Mouse (Mus musculus) adipocyte (in vitro differentiated cells): Measurements from ENCODE around the gene Tnfsf15.
A peak's percentile ranks its signal among the peaks of the same experiment; 100 is the strongest.

Experiments
- DNase-seq: peaks from one replicate; pipeline ENCODE4 v3.0.0-alpha.2; 2016; ENCODE audit warnings: low spot score

The Tnfsf15 gene

DNA sequence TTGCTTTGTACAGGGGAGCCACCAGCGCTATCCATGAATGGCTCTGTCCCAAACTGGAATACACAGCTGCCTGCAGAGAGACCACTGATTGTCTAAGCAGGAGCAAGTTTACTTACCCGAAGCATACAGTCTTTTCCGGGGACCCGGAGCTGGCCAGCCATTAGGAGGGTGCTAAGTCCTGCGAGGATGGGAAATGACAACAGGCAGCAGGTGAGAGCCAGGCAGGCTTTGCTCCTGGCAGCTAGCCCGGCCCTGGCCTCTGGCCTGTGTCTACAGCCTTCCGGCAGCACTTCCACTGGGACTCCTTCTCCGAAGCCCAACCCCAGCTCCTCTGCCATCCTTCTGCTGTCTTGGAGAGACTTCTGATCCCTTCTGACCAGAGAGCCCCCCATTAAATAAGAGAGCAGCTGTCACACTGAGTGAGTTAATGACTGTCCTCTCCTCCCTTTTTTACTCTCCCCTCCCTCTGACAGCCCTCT, at the start of gene Tnfsf15:
TSS of gene Tnfsf15 (minus strand) at position 421 of the 479 bp plus-strand sequence.
- DNase-seq: no peak

DNA sequence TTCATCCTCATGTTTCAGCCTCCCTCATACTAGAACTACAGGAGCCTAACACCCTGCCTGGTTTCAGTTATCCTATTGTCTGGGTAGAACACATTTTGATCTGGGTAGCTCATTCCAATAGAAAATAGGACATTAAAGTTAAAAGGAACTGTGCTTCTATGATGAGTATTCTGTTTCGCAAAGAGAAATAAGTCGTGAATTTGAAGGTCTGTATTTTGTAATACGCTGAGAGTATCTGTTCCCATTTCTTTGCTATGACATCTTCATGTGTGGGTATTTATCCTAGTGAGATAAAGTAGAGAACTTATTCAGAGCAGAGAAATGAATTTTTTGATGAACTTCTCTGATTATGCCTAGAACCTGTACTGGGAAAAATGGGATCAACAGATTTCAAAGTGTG, 47.4 kb upstream of the Tnfsf15 start:
- no peak for DNase-seq

DNA sequence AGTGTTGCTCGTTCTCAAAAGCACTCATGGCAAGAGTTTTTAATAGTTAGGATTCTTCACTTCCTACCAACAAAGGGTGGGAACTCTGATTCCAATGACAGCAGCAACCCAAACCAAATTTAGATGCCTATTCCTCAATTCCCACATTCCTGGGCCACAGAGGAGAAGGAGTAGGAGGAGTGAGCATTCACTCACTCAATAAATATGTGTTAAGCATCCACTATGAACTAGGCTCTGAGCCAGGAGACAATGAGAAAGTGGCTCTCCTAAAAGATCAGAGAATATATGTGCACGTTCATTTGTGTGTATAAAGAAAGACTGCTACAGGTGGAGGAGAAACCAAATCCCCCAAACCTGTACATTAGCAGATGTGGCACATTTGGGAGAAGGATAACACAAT, 40.6 kb upstream of the Tnfsf15 start:
- DNase-seq: no peak

DNA sequence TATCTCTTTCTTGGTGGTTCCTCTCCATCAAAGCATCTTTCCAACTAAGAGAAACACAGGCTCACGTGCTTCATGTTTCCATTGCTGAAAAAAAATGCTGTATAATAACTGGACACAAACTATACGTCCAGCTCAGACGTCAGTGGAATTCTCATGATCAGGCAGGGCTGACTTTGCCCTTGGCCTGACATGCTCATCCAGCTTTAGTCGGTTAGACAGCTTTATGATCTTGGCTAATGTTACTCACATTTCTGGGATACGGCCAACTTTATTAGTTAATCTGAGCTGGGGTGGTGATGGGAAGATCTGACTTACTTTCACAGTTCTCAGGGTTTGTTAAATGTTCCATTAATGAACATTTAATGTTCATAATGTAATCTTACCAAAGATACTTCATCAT, 38.9 kb upstream of the Tnfsf15 start:
- DNase-seq: no peak

DNA sequence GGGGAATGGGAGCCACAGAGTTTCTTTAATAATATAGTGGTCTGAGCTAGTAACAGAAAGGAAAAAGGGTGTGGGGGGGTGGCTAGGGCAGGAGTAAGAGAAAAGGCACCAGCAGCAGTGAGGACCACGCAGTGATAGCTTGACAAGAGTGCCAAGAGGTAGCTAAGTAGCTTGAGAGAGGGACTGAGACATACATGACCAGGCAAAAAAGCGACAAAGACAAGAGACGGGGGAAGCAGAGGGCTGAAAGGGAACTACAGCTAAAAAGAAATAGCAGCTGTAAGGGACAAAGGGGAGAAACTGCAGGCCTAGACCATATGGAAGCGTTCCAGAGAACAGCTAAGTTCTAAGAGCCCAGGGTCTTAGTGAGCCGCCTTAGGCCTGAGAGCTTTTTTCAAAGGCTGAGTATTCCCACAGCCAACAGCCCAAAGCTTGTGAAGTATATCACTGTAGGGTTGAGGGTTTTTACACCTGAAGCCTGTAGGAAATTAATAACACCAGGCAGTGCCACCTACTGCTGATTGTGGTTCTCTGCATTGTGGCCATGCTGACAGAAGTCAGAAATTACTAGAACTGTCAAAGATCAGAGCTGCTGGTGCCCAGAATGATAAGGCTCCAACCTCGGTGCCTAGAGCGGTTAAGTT, 38.2 kb upstream of the Tnfsf15 start:
- DNase-seq: peak; percentile 19

DNA sequence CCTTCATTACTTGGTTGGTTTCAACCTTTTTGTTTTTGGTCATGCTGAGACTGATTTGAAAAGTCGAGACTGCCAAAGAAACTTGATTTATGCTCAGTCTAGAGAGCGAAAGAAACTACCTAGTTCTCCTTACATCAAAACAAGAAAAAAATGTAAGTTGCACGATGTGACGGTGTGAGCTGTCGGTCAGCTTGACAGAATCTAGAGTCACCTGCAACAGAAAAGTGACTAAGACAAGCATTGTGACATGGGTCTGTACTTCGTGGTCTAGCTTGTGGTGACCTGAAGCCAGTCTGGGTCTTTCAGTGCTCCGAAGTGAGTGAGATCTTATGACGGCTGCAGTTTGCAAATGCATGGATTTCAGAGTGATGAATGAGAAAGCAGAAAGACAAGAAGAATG, 32.3 kb upstream of the Tnfsf15 start:
- DNase-seq: no peak

DNA sequence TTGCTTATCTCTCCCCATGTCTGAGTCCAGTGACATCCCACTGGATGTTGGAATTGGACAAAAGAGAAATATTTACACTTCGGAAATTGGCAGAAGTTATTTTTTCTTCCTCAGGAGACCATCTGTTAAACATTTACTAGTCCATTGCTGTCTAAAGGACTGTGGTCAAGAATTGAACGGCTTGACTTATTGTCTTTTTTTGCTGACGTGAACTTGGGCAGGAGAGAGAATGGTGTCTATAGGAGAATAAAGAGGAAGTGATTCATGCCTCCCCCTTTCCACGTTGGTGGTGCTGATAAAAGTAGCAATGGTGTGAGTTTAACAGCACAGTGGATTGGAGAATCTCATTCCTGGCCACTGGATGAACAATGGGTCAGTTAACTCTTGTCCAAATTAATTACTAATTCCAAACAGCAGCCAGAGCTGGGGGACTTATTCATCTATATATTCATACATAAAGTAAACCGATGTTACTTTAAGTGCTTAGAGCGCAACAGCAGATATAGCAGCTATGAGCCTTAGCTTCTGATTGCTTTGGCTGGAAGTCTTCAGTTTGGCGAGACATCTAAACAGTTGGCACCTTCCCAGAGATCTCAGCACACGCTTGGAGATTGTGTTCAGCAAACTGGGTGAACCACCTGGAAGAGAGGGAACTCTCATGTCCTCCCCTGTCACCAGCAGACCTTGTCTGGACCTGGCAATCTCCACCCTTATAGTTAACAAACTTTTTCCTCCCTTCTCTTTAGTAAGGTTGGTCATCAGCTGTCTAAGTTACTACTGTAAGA, 28.6 kb upstream of the Tnfsf15 start:
- no peak for DNase-seq

DNA sequence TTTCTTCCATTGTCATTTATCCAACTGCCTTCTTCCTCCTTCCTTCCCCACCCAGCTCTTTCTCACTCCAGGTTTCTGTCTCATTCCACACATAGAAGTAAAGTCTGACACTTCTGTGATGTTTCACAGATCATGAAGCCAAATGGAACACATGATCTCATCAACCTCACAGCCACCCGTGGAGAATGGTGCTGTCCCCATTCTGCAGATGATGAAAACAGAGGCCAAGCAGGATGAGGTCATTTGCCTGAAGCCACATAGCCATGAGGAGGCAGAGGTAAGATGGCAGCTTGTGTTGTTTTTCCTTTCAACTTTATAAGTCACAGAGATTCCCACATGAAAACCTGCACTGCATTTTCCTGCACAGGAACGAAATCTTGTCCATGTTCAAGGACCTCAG, 27.6 kb upstream of the Tnfsf15 start:
- DNase-seq: no peak

DNA sequence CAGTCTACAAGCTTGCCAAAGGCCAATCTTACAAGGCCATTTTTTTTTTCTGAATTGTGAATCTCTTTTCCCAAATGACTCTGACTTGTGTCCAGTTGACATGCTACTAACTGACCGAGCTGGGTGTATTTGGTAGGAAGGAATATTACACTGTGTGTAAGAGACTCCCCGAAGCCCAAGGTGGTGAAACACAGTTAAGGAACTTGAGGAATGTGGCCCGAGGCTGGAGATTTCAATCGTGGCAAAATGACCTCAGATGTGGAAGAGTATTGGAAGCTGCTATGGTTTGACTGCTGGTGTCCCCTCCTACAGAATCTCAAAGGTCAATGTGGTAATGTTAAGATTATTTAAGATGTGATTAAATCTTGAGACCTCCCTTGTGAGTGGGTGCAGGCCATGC, 26.4 kb upstream of the Tnfsf15 start:
- no peak for DNase-seq

DNA sequence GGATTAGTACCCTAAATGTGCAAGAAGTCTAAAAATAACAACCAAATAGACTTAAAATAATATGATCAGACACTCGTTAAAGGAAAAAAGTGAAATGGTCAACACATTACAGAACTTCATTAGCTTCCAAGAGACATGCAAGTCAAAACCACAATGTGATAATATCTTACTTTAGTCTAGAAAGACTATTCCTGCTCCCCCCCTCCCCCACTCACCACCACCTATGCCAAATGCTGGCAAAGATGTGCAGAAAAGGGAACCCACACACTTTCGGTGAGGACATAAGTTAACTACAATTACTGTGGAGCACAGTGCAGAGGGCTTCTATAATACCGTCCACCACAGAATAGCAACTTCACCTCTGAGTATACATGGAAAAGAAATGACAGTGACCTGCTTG, 24.2 kb upstream of the Tnfsf15 start:
- no peak for DNase-seq

DNA sequence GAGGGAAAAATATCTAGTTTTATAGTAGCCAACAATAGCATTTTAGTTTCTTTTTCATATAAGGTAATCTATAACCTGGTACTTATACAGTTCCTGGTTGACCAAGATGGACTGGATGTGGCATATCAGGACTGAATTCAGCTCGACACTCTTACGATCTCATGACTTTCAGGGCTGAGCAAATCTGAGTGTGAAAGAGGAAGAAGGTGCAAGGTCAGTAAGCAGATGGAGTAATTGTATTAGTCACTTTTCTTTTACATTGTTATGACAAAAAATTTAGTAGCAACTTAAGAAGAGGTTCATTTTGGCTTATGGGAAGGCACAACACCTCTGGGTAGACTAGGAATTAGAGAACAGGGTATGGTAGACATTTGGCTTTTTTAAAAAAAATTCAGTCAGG, 20.1 kb upstream of the Tnfsf15 start:
- DNase-seq: no peak

DNA sequence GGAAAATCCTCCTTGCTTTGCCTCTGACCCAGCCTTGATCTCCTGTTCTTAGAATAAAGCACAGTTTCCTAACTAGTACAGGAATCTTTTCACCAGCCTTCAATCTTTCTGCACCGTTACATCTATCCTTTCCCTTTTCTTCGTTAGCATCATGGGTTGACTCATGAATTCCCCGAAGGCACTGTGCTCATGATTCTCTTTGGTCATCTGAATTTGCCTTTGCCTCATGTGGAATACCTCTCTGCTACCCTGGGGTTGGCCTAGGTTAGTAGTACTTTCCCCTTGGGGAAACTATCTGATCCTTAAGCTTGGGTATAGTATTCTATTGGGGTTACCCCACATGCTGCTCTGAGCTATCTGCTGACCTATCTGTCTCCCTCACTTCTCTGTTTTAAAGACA, 15.0 kb upstream of the Tnfsf15 start:
- no peak for DNase-seq

DNA sequence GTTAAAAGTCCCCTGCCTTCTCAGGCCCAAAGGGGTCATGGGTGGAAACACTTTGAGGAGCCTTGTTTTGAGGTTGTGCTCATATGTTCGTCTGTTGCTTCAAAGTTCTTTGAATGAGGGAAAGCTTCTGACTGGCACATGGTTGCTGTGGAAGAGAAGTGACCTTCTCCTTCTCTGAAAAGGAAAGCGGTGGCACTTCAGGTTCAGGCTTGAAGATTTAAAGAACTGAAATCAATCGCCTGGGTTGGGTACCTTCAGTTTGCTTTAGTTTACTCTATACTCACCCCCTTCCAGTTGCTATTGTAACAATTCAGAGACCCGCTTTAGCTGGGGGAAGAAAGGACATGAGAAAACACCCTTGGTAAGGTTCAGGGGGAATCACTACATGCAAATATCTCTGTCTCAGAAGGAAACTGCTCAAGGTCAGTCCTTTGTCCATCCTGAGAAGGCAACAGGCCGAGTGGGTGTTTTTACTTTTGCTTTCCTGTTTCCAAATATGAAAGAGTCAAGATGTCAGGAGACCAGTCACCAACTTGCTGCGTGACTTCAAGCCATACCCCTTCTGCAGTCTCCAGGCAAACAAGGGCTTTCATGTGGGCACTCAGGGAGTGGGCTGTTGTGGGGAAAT, 12.7 kb upstream of the Tnfsf15 start:
- no peak for DNase-seq

DNA sequence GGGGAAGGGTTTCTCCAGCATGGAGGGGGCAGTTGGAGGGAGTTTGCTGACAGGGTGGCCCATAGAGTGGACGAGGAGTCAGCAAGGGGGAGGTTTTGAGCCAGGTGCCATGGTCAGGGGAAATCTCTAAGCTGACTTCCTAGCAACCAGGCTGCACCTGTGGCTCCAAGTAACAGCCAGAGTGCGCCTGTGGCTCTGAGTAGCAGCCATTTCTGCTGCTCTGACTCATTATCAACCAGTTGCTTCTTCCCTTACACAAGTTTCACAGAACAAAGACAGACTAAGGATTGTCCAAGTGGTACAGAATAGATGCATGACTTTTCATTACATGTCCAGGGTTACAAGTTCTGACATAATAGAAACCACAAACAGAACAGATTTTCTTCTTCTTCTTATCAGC, 11.2 kb upstream of the Tnfsf15 start:
- no peak for DNase-seq

DNA sequence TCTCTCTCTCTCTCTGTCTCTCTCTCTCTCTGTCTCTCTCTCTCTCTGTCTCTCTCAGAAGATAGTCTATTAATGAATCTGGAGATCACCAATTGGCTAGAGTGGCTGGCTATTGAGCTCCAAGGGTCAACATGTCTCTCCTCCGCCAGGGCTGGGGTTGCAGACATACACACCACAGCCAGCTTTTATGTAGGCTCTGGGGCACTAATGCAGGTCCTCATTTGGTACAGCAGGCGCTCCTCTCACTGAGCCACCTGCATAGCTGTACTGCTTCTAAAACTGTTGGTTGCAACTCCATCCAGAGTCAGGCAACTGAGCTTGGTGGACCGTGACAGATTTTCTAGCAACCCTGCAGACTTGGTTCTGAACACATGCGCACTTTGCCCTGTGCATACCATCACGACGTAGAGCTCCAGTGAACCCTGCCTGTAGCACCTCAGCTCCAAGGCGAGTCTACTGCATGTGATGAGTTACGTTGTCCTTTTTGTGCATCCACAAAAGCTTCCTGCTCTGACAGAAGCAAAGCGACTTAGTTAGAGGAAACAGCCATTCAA, 9.6 kb upstream of the Tnfsf15 start:
- no peak for DNase-seq

DNA sequence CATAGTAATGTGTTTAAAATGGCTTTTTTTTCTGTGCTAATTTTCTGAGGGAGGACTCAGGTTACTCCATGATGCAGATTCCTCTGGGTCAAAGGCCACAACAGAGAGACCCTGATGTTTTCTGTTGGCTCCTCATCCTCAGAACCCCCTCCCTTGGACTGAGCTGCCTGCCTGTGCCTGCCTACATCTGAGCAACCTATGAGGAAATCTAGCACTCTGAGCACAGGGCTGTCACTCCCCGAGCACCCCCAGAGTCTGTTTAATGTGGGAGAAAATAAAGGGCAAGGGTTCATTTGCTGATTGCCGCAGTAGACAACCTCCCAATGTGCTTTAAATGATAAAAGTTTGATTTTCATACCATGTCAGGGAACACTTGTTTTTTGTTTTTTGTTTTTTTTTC, 8.9 kb upstream of the Tnfsf15 start:
- no peak for DNase-seq

DNA sequence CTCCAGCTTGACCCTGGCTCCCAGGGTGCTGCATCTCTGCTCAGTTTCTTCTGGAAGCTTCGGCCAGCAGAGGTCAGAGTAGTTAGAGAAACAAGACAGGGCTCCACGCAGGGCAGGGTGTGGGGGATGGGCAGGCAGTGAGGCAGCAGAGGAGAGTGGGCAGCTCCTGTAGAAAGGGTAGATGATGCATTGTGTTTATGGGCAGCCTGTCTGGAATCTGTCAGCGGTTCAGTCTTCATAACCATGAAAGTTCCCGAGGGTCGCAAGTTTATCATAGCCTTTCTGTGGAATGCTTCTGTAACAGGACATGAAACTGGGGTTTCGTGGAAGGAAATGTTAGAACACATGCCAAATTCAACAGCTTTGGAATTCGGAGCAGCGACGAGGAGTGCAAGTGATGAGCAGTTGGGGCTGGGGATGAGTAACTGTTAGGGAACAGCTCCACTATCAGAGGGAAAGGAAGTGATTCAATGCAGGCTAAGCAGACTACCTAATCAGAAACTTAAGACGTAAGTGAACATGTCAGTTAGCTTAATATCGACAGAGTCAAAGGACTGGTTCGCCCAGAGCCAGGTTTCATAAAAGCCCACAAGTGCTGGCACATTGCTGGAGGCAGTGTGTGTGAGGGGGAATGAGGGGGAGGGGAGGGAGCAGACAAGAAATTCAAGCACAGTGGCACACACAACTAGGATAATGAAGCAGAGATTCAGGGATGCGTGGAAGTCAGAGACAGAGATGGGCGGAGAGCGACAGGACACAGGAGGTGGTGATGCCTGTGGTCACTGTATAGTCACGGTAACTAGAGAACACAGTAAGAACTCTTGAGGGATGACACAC, 8.0 kb upstream of the Tnfsf15 start:
- DNase-seq: peak; percentile 62

DNA sequence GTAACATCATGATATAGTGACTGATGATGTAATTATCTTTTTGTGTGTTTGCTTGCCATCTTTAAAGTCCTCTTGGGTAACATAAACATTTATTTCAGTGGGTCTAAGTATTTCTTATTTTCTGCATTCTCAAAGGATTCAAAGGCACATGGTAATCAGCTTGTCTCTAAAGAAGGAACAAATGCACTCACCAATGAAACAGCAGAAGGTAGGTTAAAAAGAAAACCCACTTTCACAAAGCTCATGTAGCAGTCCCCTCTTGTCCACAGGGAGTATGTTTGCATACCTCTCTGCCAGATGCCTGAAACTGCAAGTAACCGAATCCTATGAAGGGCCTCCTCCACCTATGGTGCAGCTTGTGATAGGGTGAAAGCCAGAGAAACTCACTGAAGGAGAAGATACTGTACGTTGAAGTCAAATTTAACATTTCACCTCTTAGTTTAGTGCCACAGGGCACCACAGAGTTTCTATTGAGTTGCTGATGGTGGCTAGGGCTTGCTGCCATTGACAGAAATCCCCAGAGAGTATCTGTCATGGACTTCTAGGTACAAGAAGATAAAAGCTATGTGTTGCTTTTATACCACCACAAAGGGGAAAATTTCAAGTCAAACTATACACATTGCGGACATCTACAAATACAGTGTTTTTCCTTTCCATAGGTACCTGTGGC, 3.3 kb upstream of the Tnfsf15 start:
- no peak for DNase-seq

DNA sequence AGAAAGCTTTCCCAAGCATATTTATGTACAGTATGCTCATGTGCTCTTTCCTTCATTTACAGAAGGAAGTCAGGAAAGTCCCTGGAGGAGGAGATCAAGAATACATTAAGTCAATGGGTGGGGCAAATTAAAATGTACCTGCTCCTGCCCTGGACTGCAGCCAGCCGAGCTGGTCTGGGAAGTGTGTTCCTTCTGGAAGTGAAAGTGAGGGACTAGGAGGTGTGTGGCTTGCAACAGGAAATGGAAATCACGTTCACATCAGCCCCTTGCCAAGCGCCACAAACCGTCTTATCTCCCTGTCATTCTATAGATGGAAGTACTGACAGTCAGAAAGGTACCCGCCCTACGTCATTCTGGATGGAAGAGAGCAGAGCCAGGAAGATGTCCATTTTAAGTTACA, 358 bp upstream of the Tnfsf15 start:
- no peak for DNase-seq

DNA sequence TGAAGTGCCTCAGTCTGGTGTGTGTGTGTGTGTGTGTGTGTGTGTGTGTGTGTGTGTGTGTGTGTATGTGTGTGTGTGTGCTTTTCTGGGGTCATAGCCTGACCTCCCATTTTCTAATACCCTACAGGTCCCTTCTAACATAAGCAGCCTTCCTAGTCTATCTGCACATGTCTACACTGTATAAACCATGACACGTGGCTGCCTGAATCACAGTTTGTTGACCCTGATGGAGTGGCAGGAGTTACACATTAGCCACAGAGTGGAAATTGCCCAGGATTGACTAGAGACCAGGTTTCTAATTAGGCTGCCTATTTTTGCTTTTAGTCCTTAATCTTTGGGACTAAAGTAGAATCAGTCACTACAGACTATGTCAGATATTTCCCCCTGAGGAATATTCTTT, 1.3 kb downstream of the Tnfsf15 start:
- DNase-seq: no peak

DNA sequence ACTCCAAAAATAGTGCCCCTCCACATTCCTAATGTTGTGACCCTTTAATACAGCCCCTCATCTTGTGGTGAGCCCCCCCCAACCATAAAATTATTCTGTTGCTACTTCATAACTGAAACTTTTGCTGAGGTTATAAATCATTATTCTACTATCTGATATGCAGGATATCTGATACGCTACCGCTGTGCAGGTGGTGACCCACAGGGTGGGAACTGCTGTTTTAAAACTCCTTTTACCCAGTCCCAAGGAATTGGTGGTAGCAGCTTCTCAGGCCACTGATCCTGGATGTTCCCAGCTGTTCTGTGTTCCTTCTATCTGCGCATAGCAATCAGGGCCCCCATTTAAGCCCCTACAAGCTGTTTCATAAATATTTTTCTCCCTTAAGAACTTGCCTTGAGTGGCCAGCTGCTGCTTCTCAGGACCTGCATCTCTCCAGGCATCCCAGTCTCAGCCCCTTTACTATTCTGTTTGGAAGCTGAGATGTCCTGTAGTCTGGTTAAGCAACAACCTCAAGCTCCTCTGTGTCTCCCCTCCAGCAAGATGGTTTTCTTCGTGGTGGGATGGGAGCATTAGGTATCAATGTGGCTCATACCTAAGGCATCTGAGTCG, 2.0 kb downstream of the Tnfsf15 start:
- no peak for DNase-seq
